8 mouse cellular contexts compared by ENCODE assay signal in the genomic region with DNA sequence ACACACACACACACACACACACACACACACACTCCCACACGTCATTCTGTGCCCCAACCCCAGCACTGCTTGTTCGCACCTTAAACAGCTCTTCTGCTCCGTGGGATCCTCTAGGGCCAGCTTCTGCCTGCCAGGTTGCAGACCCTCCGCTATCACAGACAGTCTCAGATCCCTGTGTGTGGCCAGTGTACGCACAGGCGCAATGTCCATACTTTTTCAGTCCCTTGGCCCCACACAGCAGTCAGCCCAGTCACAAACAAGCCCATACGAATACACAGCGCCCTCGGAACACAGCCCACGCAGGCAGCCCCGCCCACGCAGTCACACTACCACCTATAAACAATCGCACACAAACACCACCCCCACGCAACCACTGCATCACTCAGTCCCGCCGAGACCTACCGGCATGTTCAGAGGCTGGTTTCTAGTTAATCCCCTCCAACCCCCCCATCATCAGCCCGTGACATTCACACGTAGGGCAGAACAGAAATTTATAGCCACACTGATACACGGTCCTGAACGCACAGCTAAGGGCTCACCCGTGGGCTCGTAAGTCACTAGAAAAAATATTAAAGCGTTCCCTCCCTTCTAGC. TPM values are rescaled to one million over a fixed set of nuclear protein-coding genes. Genes with fewer than 3 reads are reported as not detected.
DNase-seq lines count a peak whose midpoint lies in the region; ATAC-seq and TF ChIP-seq lines count a peak whose summit lies in the region.

No protein-coding gene starts in this region.

- peak overlapping the region; percentile 85 for H3K9ac ChIP-seq in heart, embryonic 11.5 days (ENCODE audit: low read depth, low read length)
- peak overlapping the region; percentile 87 for H3K9ac ChIP-seq in forebrain, embryonic 12.5 days
- H3K9ac ChIP-seq in intestine, embryonic 15.5 days: peak overlapping the region; percentile 67
- no peak overlapping the region for H3K9ac ChIP-seq in liver, embryonic 15.5 days

- H3K27me3 ChIP-seq in heart, embryonic 11.5 days (ENCODE audit: control insufficient read depth, insufficient read depth, low read length): no peaks in the 10 kb centered on the region
- H3K27me3 ChIP-seq in forebrain, embryonic 12.5 days: no peaks in the 10 kb centered on the region
- H3K27me3 ChIP-seq in intestine, embryonic 15.5 days (replicated peaks): no peaks in the 10 kb centered on the region
- H3K27me3 ChIP-seq in liver, embryonic 15.5 days: peaks cover 31% of the 10 kb centered on the region

- no peak for TF ChIP-seq POLR2A in bone marrow macrophage, adult 2 months (IDR thresholded peaks at IDR 0.05; ENCODE audit: borderline replicate concordance, low read depth, low read length)

- no peak for DNase-seq in heart, postnatal 25 days (ENCODE audit: low spot score)
- DNase-seq in right cerebral cortex, postnatal 25 days: peak; percentile 55
- no peak for DNase-seq in adrenal gland, adult 8-10 months

- no peak for TF ChIP-seq CTCF in bone marrow macrophage, adult 2 months (IDR thresholded peaks at IDR 0.05; ENCODE audit: low read depth, low read length)

- H3K27ac ChIP-seq in heart, embryonic 11.5 days (ENCODE audit: low read depth, low read length): peak overlapping the region; percentile 91
- H3K27ac ChIP-seq in bone marrow macrophage, adult 2 months (ENCODE audit: insufficient read depth, low read depth, low read length): no peak overlapping the region
- H3K27ac ChIP-seq in forebrain, embryonic 12.5 days: peak overlapping the region; percentile 96
- H3K27ac ChIP-seq in intestine, embryonic 15.5 days: peak overlapping the region; percentile 81
- H3K27ac ChIP-seq in liver, embryonic 15.5 days (replicated peaks): no peak overlapping the region

- H3K4me3 ChIP-seq in heart, embryonic 11.5 days (ENCODE audit: low read depth, low read length): peak overlapping the region; percentile 61
- H3K4me3 ChIP-seq in bone marrow macrophage, adult 2 months (ENCODE audit: insufficient read depth, low read length): peak overlapping the region; percentile 68
- peak overlapping the region; percentile 75 for H3K4me3 ChIP-seq in forebrain, embryonic 12.5 days (replicated peaks)
- H3K4me3 ChIP-seq in intestine, embryonic 15.5 days (replicated peaks): peak overlapping the region; percentile 73
- H3K4me3 ChIP-seq in liver, embryonic 15.5 days (replicated peaks): peak overlapping the region; percentile 57

- no peak for ATAC-seq in heart, embryonic 11.5 days (replicated peaks; ENCODE audit: insufficient number of reproducible peaks, low FRiP score, low TSS enrichment)
- ATAC-seq in forebrain, embryonic 12.5 days (ENCODE audit: low FRiP score): peak; percentile 58
- peak; percentile 8; the same call in 1 of the 2 replicates for ATAC-seq in intestine, embryonic 15.5 days
- no peak for ATAC-seq in liver, embryonic 15.5 days (ENCODE audit: insufficient read depth)

- peak overlapping the region; percentile 75 for H3K4me2 ChIP-seq in heart, embryonic 11.5 days
- H3K4me2 ChIP-seq in forebrain, embryonic 12.5 days: peak overlapping the region; percentile 89
- H3K4me2 ChIP-seq in intestine, embryonic 15.5 days (replicated peaks): peak overlapping the region; percentile 96
- peak overlapping the region; percentile 81 for H3K4me2 ChIP-seq in liver, embryonic 15.5 days

- H3K4me1 ChIP-seq in heart, embryonic 11.5 days (ENCODE audit: control insufficient read depth, insufficient read depth, low read length): peaks cover 59% of the 10 kb centered on the region
- peaks cover 42% of the 10 kb centered on the region for H3K4me1 ChIP-seq in bone marrow macrophage, adult 2 months (ENCODE audit: control insufficient read depth, insufficient read depth, low read length)
- H3K4me1 ChIP-seq in forebrain, embryonic 12.5 days: peaks cover 56% of the 10 kb centered on the region
- H3K4me1 ChIP-seq in intestine, embryonic 15.5 days (replicated peaks): peaks cover 36% of the 10 kb centered on the region
- peaks cover 45% of the 10 kb centered on the region for H3K4me1 ChIP-seq in liver, embryonic 15.5 days (replicated peaks)

- H3K9me3 ChIP-seq in heart, embryonic 11.5 days (replicated peaks; ENCODE audit: control insufficient read depth, low read length): no peaks in the 10 kb centered on the region
- H3K9me3 ChIP-seq in forebrain, embryonic 12.5 days: no peaks in the 10 kb centered on the region
- H3K9me3 ChIP-seq in intestine, embryonic 15.5 days: no peaks in the 10 kb centered on the region
- no peaks in the 10 kb centered on the region for H3K9me3 ChIP-seq in liver, embryonic 15.5 days (replicated peaks)

- intact Hi-C loops in heart, postnatal 25 days (cut with DNase I): loop anchor here (5.0 kb wide), 1 partner anchor 33 kb away; no protein-coding TSS in a partner anchor

- 2% methylated on average over 24 of the region's 24 CpGs for WGBS in heart, embryonic 11.5 days (ENCODE audit: insufficient replicate concordance)
- WGBS in forebrain, embryonic 12.5 days: 3% methylated on average over 24 of the region's 24 CpGs
- 4% methylated on average over 24 of the region's 24 CpGs for WGBS in intestine, embryonic 15.5 days
- 11% methylated on average over 24 of the region's 24 CpGs for WGBS in liver, embryonic 15.5 days (ENCODE audit: insufficient replicate concordance)

- peaks cover 3% of the 10 kb centered on the region; the same call in 1 of the 2 replicates for H3K36me3 ChIP-seq in heart, embryonic 11.5 days (ENCODE audit: control insufficient read depth, insufficient read depth, low read length)
- H3K36me3 ChIP-seq in forebrain, embryonic 12.5 days (replicated peaks): peaks cover 4% of the 10 kb centered on the region
- no peaks in the 10 kb centered on the region for H3K36me3 ChIP-seq in intestine, embryonic 15.5 days
- no peaks in the 10 kb centered on the region for H3K36me3 ChIP-seq in liver, embryonic 15.5 days (replicated peaks)

RNA-seq across cellular contexts. Expression of a gene that starts 34.4 kb away (rescaled TPM):
- polyA plus RNA-seq in heart, embryonic 11.5 days (2014; fragmentation: Nextera tagmentation; extraction: Ambion mirVana): 20.5 and 24.4 TPM in 2 replicates
- total RNA-seq in heart, postnatal 25 days (2021): 10 to 100 TPM; 23.4 to 24.4 TPM
- polyA plus RNA-seq in bone marrow macrophage, adult 2 months (2012; ENCODE audit: insufficient read depth, insufficient read length, missing spikeins): 11.3 and 12.9 TPM in 2 replicates
- polyA plus RNA-seq in forebrain, embryonic 12.5 days (2016; fragmentation: Nextera tagmentation; extraction: Ambion mirVana): 34.2 and 35.1 TPM in 2 replicates
- 18.2 and 18.5 TPM in 2 replicates for polyA plus RNA-seq in intestine, embryonic 15.5 days (2015; fragmentation: Nextera tagmentation; extraction: Ambion mirVana)
- polyA plus RNA-seq in liver, embryonic 15.5 days (2015; fragmentation: Nextera tagmentation; extraction: Ambion mirVana): 3.8 and 4.6 TPM in 2 replicates
- 10 to 100 TPM; 46.6 to 87.7 (median 60.0) TPM for total RNA-seq in adrenal gland, adult 8-10 months (2022)

Comparison
In these comparisons a context has a peak if more than half of its experiments do, and no peak if none do; other contexts are left out.
1. ATAC-seq: peak in forebrain, embryonic 12.5 days (single experiment) and intestine, embryonic 15.5 days (single experiment); none in heart, embryonic 11.5 days (single experiment) and liver, embryonic 15.5 days (single experiment).
2. H3K27ac ChIP-seq: peak in heart, embryonic 11.5 days (single experiment), forebrain, embryonic 12.5 days (single experiment) and intestine, embryonic 15.5 days (single experiment); none in bone marrow macrophage, adult 2 months (single experiment) and liver, embryonic 15.5 days (single experiment).
3. Peak in every context shown above with its lines, with median percentiles within 50 percentile points of each other: H3K4me2 ChIP-seq and H3K4me3 ChIP-seq.